Mouse (Mus musculus): ENCODE data around the gene Gtf2i. TPM values are rescaled to one million over a fixed set of nuclear protein-coding genes. Genes with fewer than 3 reads are reported as not detected.

The Gtf2i gene
- total and polyA plus RNA-seq, 3 experiments: 55.7 to 220 (median 176) TPM

- Histone ChIP-seq H3K9me3 (replicated peaks) (no peaks in the 10 kb centered on the region), H3K4me1 (ENCODE audit: insufficient read depth, low read depth, low read length) (peaks cover 3% of the 10 kb centered on the region; the same call in 1 of the 2 replicates), H3K4me3 (ENCODE audit: low read depth, low read length) (no peak overlapping the region), H3K27me3 (ENCODE audit: insufficient read depth, low read length) (no peaks in the 10 kb centered on the region), H3K36me3 (replicated peaks) (peaks cover 99% of the 10 kb centered on the region)
- TF ChIP-seq GATA1 (IDR thresholded peaks at IDR 0.05; ENCODE audit: borderline replicate concordance, low read length) (no peak), GATA2 (IDR thresholded peaks at IDR 0.05; ENCODE audit: borderline replicate concordance, low read depth, low read length) (no peak), TAL1 (conservative IDR thresholded peaks at IDR 0.05; ENCODE audit: low read depth, low read length) (no peak), CTCF (IDR thresholded peaks at IDR 0.05; ENCODE audit: low read depth, low read length) (no peak), POLR2AphosphoS5 (IDR thresholded peaks at IDR 0.05; ENCODE audit: insufficient replicate concordance, low read depth, low read length) (no peak)
- no peak for DNase-seq (ENCODE audit: low spot score)
- ATAC-seq (ENCODE audit: extremely low read depth, insufficient number of reproducible peaks, low FRiP score, poor library complexity, severe bottlenecking): no peak
Measured at GRCm38 (mm10) chr5:134269751-134270150, 44.8 kb downstream of the Gtf2i start.

GRCm38 (mm10) chr5:134268751-134269150, 45.8 kb downstream of the Gtf2i start:
- DNase-seq (ENCODE audit: low spot score) (no peak), ATAC-seq (ENCODE audit: extremely low read depth, insufficient number of reproducible peaks, low FRiP score, poor library complexity, severe bottlenecking) (no peak)

GRCm38 (mm10) chr5:134266404-134266803, 48.2 kb downstream of the Gtf2i start:
- no peak for ATAC-seq (ENCODE audit: extremely low read depth, insufficient number of reproducible peaks, low FRiP score, poor library complexity, severe bottlenecking)
- Histone ChIP-seq H3K4me3 (ENCODE audit: low read depth, low read length) (no peak overlapping the region), H3K9me3 (replicated peaks) (no peaks in the 10 kb centered on the region), H3K27me3 (ENCODE audit: insufficient read depth, low read length) (no peaks in the 10 kb centered on the region), H3K36me3 (replicated peaks) (peaks cover 99% of the 10 kb centered on the region), H3K4me1 (ENCODE audit: insufficient read depth, low read depth, low read length) (peaks cover 3% of the 10 kb centered on the region; the same call in 1 of the 2 replicates)
- DNase-seq (ENCODE audit: low spot score): no peak
- TF ChIP-seq GATA2 (IDR thresholded peaks at IDR 0.05; ENCODE audit: borderline replicate concordance, low read depth, low read length) (no peak), POLR2AphosphoS5 (IDR thresholded peaks at IDR 0.05; ENCODE audit: insufficient replicate concordance, low read depth, low read length) (no peak), GATA1 (IDR thresholded peaks at IDR 0.05; ENCODE audit: borderline replicate concordance, low read length) (no peak), CTCF (IDR thresholded peaks at IDR 0.05; ENCODE audit: low read depth, low read length) (no peak), TAL1 (conservative IDR thresholded peaks at IDR 0.05; ENCODE audit: low read depth, low read length) (no peak)

More at GRCm38 (mm10) chr5:134268751-134269150, 45.8 kb downstream of the Gtf2i start:
- Histone ChIP-seq H3K9me3 (replicated peaks) (no peaks in the 10 kb centered on the region), H3K4me1 (ENCODE audit: insufficient read depth, low read depth, low read length) (peaks cover 3% of the 10 kb centered on the region; the same call in 1 of the 2 replicates), H3K4me3 (ENCODE audit: low read depth, low read length) (no peak overlapping the region), H3K36me3 (replicated peaks) (peaks cover 100% of the 10 kb centered on the region), H3K27me3 (ENCODE audit: insufficient read depth, low read length) (no peaks in the 10 kb centered on the region)
- no peak for TF ChIP-seq TAL1 (conservative IDR thresholded peaks at IDR 0.05; ENCODE audit: low read depth, low read length)
- no peak for TF ChIP-seq POLR2AphosphoS5 (IDR thresholded peaks at IDR 0.05; ENCODE audit: insufficient replicate concordance, low read depth, low read length)
- no peak for TF ChIP-seq GATA2 (IDR thresholded peaks at IDR 0.05; ENCODE audit: borderline replicate concordance, low read depth, low read length)
- no peak for TF ChIP-seq CTCF (IDR thresholded peaks at IDR 0.05; ENCODE audit: low read depth, low read length)
- TF ChIP-seq GATA1 (IDR thresholded peaks at IDR 0.05; ENCODE audit: borderline replicate concordance, low read length): no peak

GRCm38 (mm10) chr5:134265890-134266289, 48.7 kb downstream of the Gtf2i start:
- Histone ChIP-seq H3K36me3 (replicated peaks) (peaks cover 99% of the 10 kb centered on the region), H3K4me1 (ENCODE audit: insufficient read depth, low read depth, low read length) (peaks cover 3% of the 10 kb centered on the region; the same call in 1 of the 2 replicates)

GRCm38 (mm10) chr5:134260001-134260636, 54.4 kb downstream of the Gtf2i start:
- no peak for DNase-seq (ENCODE audit: low spot score)
- Histone ChIP-seq H3K36me3 (replicated peaks) (peaks cover 96% of the 10 kb centered on the region), H3K27me3 (ENCODE audit: insufficient read depth, low read length) (no peaks in the 10 kb centered on the region), H3K4me3 (ENCODE audit: low read depth, low read length) (no peak overlapping the region), H3K9me3 (replicated peaks) (no peaks in the 10 kb centered on the region), H3K4me1 (ENCODE audit: insufficient read depth, low read depth, low read length) (peaks cover 6% of the 10 kb centered on the region; the same call in 1 of the 2 replicates)
- ATAC-seq (ENCODE audit: extremely low read depth, insufficient number of reproducible peaks, low FRiP score, poor library complexity, severe bottlenecking): no peak
- TF ChIP-seq CTCF (IDR thresholded peaks at IDR 0.05; ENCODE audit: low read depth, low read length) (no peak), GATA2 (IDR thresholded peaks at IDR 0.05; ENCODE audit: borderline replicate concordance, low read depth, low read length) (no peak), POLR2AphosphoS5 (IDR thresholded peaks at IDR 0.05; ENCODE audit: insufficient replicate concordance, low read depth, low read length) (no peak), TAL1 (conservative IDR thresholded peaks at IDR 0.05; ENCODE audit: low read depth, low read length) (no peak), GATA1 (IDR thresholded peaks at IDR 0.05; ENCODE audit: borderline replicate concordance, low read length) (no peak)

More at GRCm38 (mm10) chr5:134265890-134266289, 48.7 kb downstream of the Gtf2i start:
- no peaks in the 10 kb centered on the region for H3K27me3 ChIP-seq (ENCODE audit: insufficient read depth, low read length)
- no peak for ATAC-seq (ENCODE audit: extremely low read depth, insufficient number of reproducible peaks, low FRiP score, poor library complexity, severe bottlenecking)
- no peaks in the 10 kb centered on the region for H3K9me3 ChIP-seq (replicated peaks)
- no peak for DNase-seq (ENCODE audit: low spot score)
- H3K4me3 ChIP-seq (ENCODE audit: low read depth, low read length): no peak overlapping the region
- TF ChIP-seq GATA1 (IDR thresholded peaks at IDR 0.05; ENCODE audit: borderline replicate concordance, low read length): no peak
- TF ChIP-seq CTCF (IDR thresholded peaks at IDR 0.05; ENCODE audit: low read depth, low read length): no peak
- TF ChIP-seq GATA2 (IDR thresholded peaks at IDR 0.05; ENCODE audit: borderline replicate concordance, low read depth, low read length): no peak
- no peak for TF ChIP-seq TAL1 (conservative IDR thresholded peaks at IDR 0.05; ENCODE audit: low read depth, low read length)
- TF ChIP-seq POLR2AphosphoS5 (IDR thresholded peaks at IDR 0.05; ENCODE audit: insufficient replicate concordance, low read depth, low read length): no peak

GRCm38 (mm10) chr5:134258934-134259333, 55.6 kb downstream of the Gtf2i start:
- ATAC-seq (ENCODE audit: extremely low read depth, insufficient number of reproducible peaks, low FRiP score, poor library complexity, severe bottlenecking) (no peak), DNase-seq (ENCODE audit: low spot score) (no peak)
- Histone ChIP-seq H3K36me3 (replicated peaks) (peaks cover 96% of the 10 kb centered on the region), H3K9me3 (replicated peaks) (no peaks in the 10 kb centered on the region), H3K4me1 (ENCODE audit: insufficient read depth, low read depth, low read length) (peaks cover 6% of the 10 kb centered on the region; the same call in 1 of the 2 replicates), H3K4me3 (ENCODE audit: low read depth, low read length) (no peak overlapping the region), H3K27me3 (ENCODE audit: insufficient read depth, low read length) (no peaks in the 10 kb centered on the region)
- no peak for TF ChIP-seq GATA1 (IDR thresholded peaks at IDR 0.05; ENCODE audit: borderline replicate concordance, low read length)
- TF ChIP-seq POLR2AphosphoS5 (IDR thresholded peaks at IDR 0.05; ENCODE audit: insufficient replicate concordance, low read depth, low read length): no peak
- TF ChIP-seq CTCF (IDR thresholded peaks at IDR 0.05; ENCODE audit: low read depth, low read length): no peak
